Mouse (Mus musculus) gastrocnemius, adult 2 months (tissue): ENCODE data around the gene Itga9. TPM values are rescaled to one million over a fixed set of nuclear protein-coding genes. Genes with fewer than 3 reads are reported as not detected.
A peak's percentile ranks its signal among the peaks of the same experiment; 100 is the strongest.

Source experiments
- DNase-seq: peaks from one replicate; pipeline ENCODE4 v3.0.0; 2022
- H3K27ac ChIP-seq: fragments of 200-600 bp; 2 replicates; pipeline ENCODE4 v1.8.1; 2022; ENCODE audit warnings: mild to moderate bottlenecking
- H3K4me3 ChIP-seq: fragments of 200-600 bp; 2 replicates; pipeline ENCODE4 v1.8.1; 2022; ENCODE audit warnings: mild to moderate bottlenecking, moderate library complexity
- CTCF ChIP-seq: fragments of 200-600 bp; IDR thresholded peaks from 2 replicates; pipeline ENCODE4 v1.8.1; 2022; ENCODE audit warnings: antibody characterized with exemption, mild to moderate bottlenecking, moderate library complexity
- intact Hi-C: fragments of 180-260 bp; cut with DNase I; formaldehyde crosslinking; loops from one replicate; pipeline ENCODE4 v1.15.1; 2025
- total RNA-seq, 2 experiments: library from RNA; stranded (reverse); gene quantifications; 2 replicates each; pipeline ENCODE4 v1.2.3; 2021

The Itga9 gene
- total RNA-seq, 2 experiments from 2014 or later: 3.0 to 5.7 TPM

- intact Hi-C loops: no loop called here
- DNase-seq: no peak
- TF ChIP-seq CTCF: no peak
- no peak overlapping the region for H3K27ac ChIP-seq
- no peak overlapping the region for H3K4me3 ChIP-seq
Observed at GRCm38 (mm10) chr9:118943941-118944340, 337.5 kb downstream of the Itga9 start.

- intact Hi-C loops: no loop called here
- H3K27ac ChIP-seq: no peak overlapping the region
- no peak for TF ChIP-seq CTCF
Observed at GRCm38 (mm10) chr9:118944388-118944787, 337.9 kb downstream of the Itga9 start.

GRCm38 (mm10) chr9:118948486-118948885 lies 342.0 kb downstream of the Itga9 start:
- Histone ChIP-seq H3K4me3 (no peak overlapping the region), H3K27ac (no peak overlapping the region)
- intact Hi-C loops: no loop called here
- TF ChIP-seq CTCF: no peak
- DNase-seq: no peak

More at GRCm38 (mm10) chr9:118944388-118944787, 337.9 kb downstream of the Itga9 start:
- no peak for DNase-seq
- H3K4me3 ChIP-seq: no peak overlapping the region

- TF ChIP-seq CTCF: no peak
- H3K27ac ChIP-seq: peak overlapping the region; percentile 49
- no peak overlapping the region for H3K4me3 ChIP-seq
- intact Hi-C loops: no loop called here
- DNase-seq: no peak
Observed at GRCm38 (mm10) chr9:118949124-118949523, 342.6 kb downstream of the Itga9 start.

- H3K27ac ChIP-seq: peak overlapping the region; percentile 49
- intact Hi-C loops: no loop called here
Observed at GRCm38 (mm10) chr9:118949654-118950053, 343.2 kb downstream of the Itga9 start.

GRCm38 (mm10) chr9:118950061-118950460 lies 343.6 kb downstream of the Itga9 start:
- Histone ChIP-seq H3K27ac (peak overlapping the region; percentile 49), H3K4me3 (no peak overlapping the region)
- no peak for DNase-seq
- intact Hi-C loops: no loop called here
- no peak for TF ChIP-seq CTCF

More at GRCm38 (mm10) chr9:118949654-118950053, 343.2 kb downstream of the Itga9 start:
- DNase-seq: no peak
- no peak for TF ChIP-seq CTCF
- no peak overlapping the region for H3K4me3 ChIP-seq

Other genes with a start within 250 kb of the Itga9 start
- gene Eomes, start 128.5 kb upstream of the Itga9 start, total RNA-seq: not detected
- gene Golga4, start 100.4 kb upstream of the Itga9 start, total RNA-seq: 100 to 1,000 TPM; 397 to 426 TPM